Mouse (Mus musculus): ENCODE results near the gene Bmx. TPM values are rescaled to one million over a fixed set of nuclear protein-coding genes. Genes with fewer than 3 reads are reported as not detected.

Gene Bmx
- polyA plus RNA-seq (2015; fragmentation: Nextera tagmentation; extraction: Ambion mirVana) = 1.2 and 1.3 TPM in 2 replicates

GRCm38 (mm10) chrX:164258057-164258456 is at the start of gene Bmx:
Gene Bmx, minus strand, starts transcription at chrX:164258193.
- Histone ChIP-seq H3K4me1 (replicated peaks; ENCODE audit: insufficient read depth, low read length) (no peaks in the 10 kb centered on the region), H3K4me3 (replicated peaks; ENCODE audit: low read depth, low read length) (no peak within 1 kb of the TSS), H3K36me3 (ENCODE audit: insufficient read depth, low read length) (no peaks in the 10 kb centered on the region), H3K27me3 (ENCODE audit: insufficient read depth, low read length) (no peaks in the 10 kb centered on the region), H3K9ac (ENCODE audit: low read depth, low read length) (no peak within 1 kb of the TSS), H3K4me2 (ENCODE audit: low read length) (no peak within 1 kb of the TSS), H3K27ac (no peak within 1 kb of the TSS), H3K9me3 (replicated peaks; ENCODE audit: low read length) (no peaks in the 10 kb centered on the region)
- no peak for ATAC-seq (replicated peaks; ENCODE audit: low FRiP score, low read depth)
- DNase-seq (ENCODE audit: low spot score) = no peak
- no peak for TF ChIP-seq CTCF (IDR thresholded peaks at IDR 0.05; ENCODE audit: low read depth)
- WGBS = 51% methylated on average over 8 of the region's 8 CpGs

GRCm38 (mm10) chrX:164306250-164306649 is 48.3 kb upstream of the Bmx start:
- no peaks in the 10 kb centered on the region for H3K27me3 ChIP-seq (ENCODE audit: insufficient read depth, low read length)
- H3K27ac ChIP-seq = no peak overlapping the region
- WGBS = 36% methylated on average over 2 of the region's 2 CpGs
- TF ChIP-seq CTCF (IDR thresholded peaks at IDR 0.05; ENCODE audit: low read depth) = no peak
- no peaks in the 10 kb centered on the region for H3K9me3 ChIP-seq (replicated peaks; ENCODE audit: low read length)
- ATAC-seq (replicated peaks; ENCODE audit: low FRiP score, low read depth) (no peak), DNase-seq (ENCODE audit: low spot score) (peak; percentile 12)
- H3K4me1 ChIP-seq (replicated peaks; ENCODE audit: insufficient read depth, low read length) = no peaks in the 10 kb centered on the region
- no peak overlapping the region for H3K4me2 ChIP-seq (ENCODE audit: low read length)
- no peak overlapping the region for H3K4me3 ChIP-seq (replicated peaks; ENCODE audit: low read depth, low read length)
- H3K36me3 ChIP-seq (ENCODE audit: insufficient read depth, low read length) = no peaks in the 10 kb centered on the region
- no peak overlapping the region for H3K9ac ChIP-seq (ENCODE audit: low read depth, low read length)

- no peak overlapping the region for H3K9ac ChIP-seq (ENCODE audit: low read depth, low read length)
- no peak for TF ChIP-seq CTCF (IDR thresholded peaks at IDR 0.05; ENCODE audit: low read depth)
- DNase-seq (ENCODE audit: low spot score) (no peak), ATAC-seq (replicated peaks; ENCODE audit: low FRiP score, low read depth) (no peak)
- no peaks in the 10 kb centered on the region for H3K27me3 ChIP-seq (ENCODE audit: insufficient read depth, low read length)
- no peaks in the 10 kb centered on the region for H3K4me1 ChIP-seq (replicated peaks; ENCODE audit: insufficient read depth, low read length)
- 34% methylated on average over 5 of the region's 5 CpGs for WGBS
- H3K9me3 ChIP-seq (replicated peaks; ENCODE audit: low read length) = no peaks in the 10 kb centered on the region
- H3K27ac ChIP-seq = no peak overlapping the region
- no peaks in the 10 kb centered on the region for H3K36me3 ChIP-seq (ENCODE audit: insufficient read depth, low read length)
- H3K4me2 ChIP-seq (ENCODE audit: low read length) = no peak overlapping the region
- H3K4me3 ChIP-seq (replicated peaks; ENCODE audit: low read depth, low read length) = no peak overlapping the region
Observed at GRCm38 (mm10) chrX:164291147-164291546, 33.2 kb upstream of the Bmx start.

- DNase-seq (ENCODE audit: low spot score) (peak; percentile 50), ATAC-seq (replicated peaks; ENCODE audit: low FRiP score, low read depth) (no peak)
- Histone ChIP-seq H3K27me3 (ENCODE audit: insufficient read depth, low read length) (no peaks in the 10 kb centered on the region), H3K4me3 (replicated peaks; ENCODE audit: low read depth, low read length) (no peak overlapping the region), H3K9ac (ENCODE audit: low read depth, low read length) (no peak overlapping the region), H3K4me1 (replicated peaks; ENCODE audit: insufficient read depth, low read length) (no peaks in the 10 kb centered on the region), H3K4me2 (ENCODE audit: low read length) (no peak overlapping the region), H3K9me3 (replicated peaks; ENCODE audit: low read length) (no peaks in the 10 kb centered on the region), H3K36me3 (ENCODE audit: insufficient read depth, low read length) (no peaks in the 10 kb centered on the region), H3K27ac (no peak overlapping the region)
- WGBS = 51% methylated on average over 3 of the region's 3 CpGs
- peak; percentile 68 for TF ChIP-seq CTCF (IDR thresholded peaks at IDR 0.05; ENCODE audit: low read depth)
Observed at GRCm38 (mm10) chrX:164287077-164287476, 29.1 kb upstream of the Bmx start.

GRCm38 (mm10) chrX:164283808-164284207 is 25.8 kb upstream of the Bmx start:
- TF ChIP-seq CTCF (IDR thresholded peaks at IDR 0.05; ENCODE audit: low read depth) = no peak
- no peaks in the 10 kb centered on the region for H3K36me3 ChIP-seq (ENCODE audit: insufficient read depth, low read length)
- no peak for DNase-seq (ENCODE audit: low spot score)
- no peaks in the 10 kb centered on the region for H3K4me1 ChIP-seq (replicated peaks; ENCODE audit: insufficient read depth, low read length)
- WGBS = 74% methylated on average over 4 of the region's 4 CpGs
- no peak for ATAC-seq (replicated peaks; ENCODE audit: low FRiP score, low read depth)
- H3K9me3 ChIP-seq (replicated peaks; ENCODE audit: low read length) = no peaks in the 10 kb centered on the region
- H3K27ac ChIP-seq = no peak overlapping the region
- no peak overlapping the region for H3K9ac ChIP-seq (ENCODE audit: low read depth, low read length)
- no peak overlapping the region for H3K4me3 ChIP-seq (replicated peaks; ENCODE audit: low read depth, low read length)
- H3K27me3 ChIP-seq (ENCODE audit: insufficient read depth, low read length) = no peaks in the 10 kb centered on the region
- no peak overlapping the region for H3K4me2 ChIP-seq (ENCODE audit: low read length)

- H3K27me3 ChIP-seq (ENCODE audit: insufficient read depth, low read length) = no peaks in the 10 kb centered on the region
- no peaks in the 10 kb centered on the region for H3K36me3 ChIP-seq (ENCODE audit: insufficient read depth, low read length)
- H3K4me2 ChIP-seq (ENCODE audit: low read length) = no peak overlapping the region
- 58% methylated on average over 7 of the region's 7 CpGs for WGBS
- no peak overlapping the region for H3K27ac ChIP-seq
- H3K4me3 ChIP-seq (replicated peaks; ENCODE audit: low read depth, low read length) = no peak overlapping the region
- TF ChIP-seq CTCF (IDR thresholded peaks at IDR 0.05; ENCODE audit: low read depth) = no peak
- ATAC-seq (replicated peaks; ENCODE audit: low FRiP score, low read depth) (no peak), DNase-seq (ENCODE audit: low spot score) (no peak)
- no peaks in the 10 kb centered on the region for H3K9me3 ChIP-seq (replicated peaks; ENCODE audit: low read length)
- H3K9ac ChIP-seq (ENCODE audit: low read depth, low read length) = no peak overlapping the region
- no peaks in the 10 kb centered on the region for H3K4me1 ChIP-seq (replicated peaks; ENCODE audit: insufficient read depth, low read length)
Observed at GRCm38 (mm10) chrX:164280918-164281647, 23.1 kb upstream of the Bmx start.

- Histone ChIP-seq H3K27me3 (ENCODE audit: insufficient read depth, low read length) (no peaks in the 10 kb centered on the region), H3K4me2 (ENCODE audit: low read length) (no peak overlapping the region), H3K27ac (no peak overlapping the region), H3K9me3 (replicated peaks; ENCODE audit: low read length) (no peaks in the 10 kb centered on the region), H3K36me3 (ENCODE audit: insufficient read depth, low read length) (no peaks in the 10 kb centered on the region), H3K4me3 (replicated peaks; ENCODE audit: low read depth, low read length) (no peak overlapping the region), H3K4me1 (replicated peaks; ENCODE audit: insufficient read depth, low read length) (no peaks in the 10 kb centered on the region), H3K9ac (ENCODE audit: low read depth, low read length) (no peak overlapping the region)
- 61% methylated on average over 3 of the region's 3 CpGs for WGBS
- DNase-seq (ENCODE audit: low spot score) (no peak), ATAC-seq (replicated peaks; ENCODE audit: low FRiP score, low read depth) (no peak)
- no peak for TF ChIP-seq CTCF (IDR thresholded peaks at IDR 0.05; ENCODE audit: low read depth)
Observed at GRCm38 (mm10) chrX:164275536-164275935, 17.5 kb upstream of the Bmx start.
